ENCODE assay signal across 10 mouse cellular contexts in the genomic region with DNA sequence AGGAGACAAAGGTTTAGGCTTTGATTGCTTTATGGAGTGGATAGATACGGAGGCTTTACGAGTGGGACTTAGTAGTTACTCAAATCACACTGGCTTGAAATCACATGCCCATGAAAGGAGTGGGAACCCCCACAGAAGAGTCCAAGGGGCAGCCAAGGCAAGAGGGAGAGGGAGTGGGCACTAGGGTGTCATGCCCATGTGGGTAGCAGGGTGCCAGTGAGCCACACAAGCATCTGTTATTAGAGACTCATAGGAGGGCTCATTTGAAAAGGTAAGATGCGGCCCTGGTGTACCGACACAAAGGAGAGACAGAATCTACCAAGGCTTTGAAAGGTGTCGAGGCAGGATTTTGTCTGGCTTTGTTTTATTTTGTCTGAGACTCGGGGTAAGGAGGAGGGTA.
A peak's percentile ranks its signal among the peaks of the same experiment; 100 is the strongest.
DNase-seq lines count a peak whose midpoint lies in the region; ATAC-seq lines count a peak whose summit lies in the region.
"Had no signal": no experiment of that assay in that cellular context is flagged by ENCODE, and none has a peak within 500 bp of the region (broad histone marks: within the 10 kb centered on the region; RNA-seq: fewer than 3 reads in every experiment).

No protein-coding gene starts in this region.

- H3K4me3 ChIP-seq in heart, embryonic 14.5 days (ENCODE audit: control insufficient read depth in 1 of 2, insufficient read depth in 1 of 2, low read depth in 1 of 2, low read length in 2 of 2) = no peak overlapping the region
- 0 out of 2 replicates have a peak overlapping the region, but pooled peaks have one; percentile 8 for H3K4me3 ChIP-seq in brown adipose tissue, adult 24 weeks (ENCODE audit: insufficient read depth, low read depth, low read length)
- H3K4me3 ChIP-seq in forebrain, embryonic 16.5 days (replicated peaks; ENCODE audit: low read length) = peak overlapping the region; percentile 17
- H3K4me3 ChIP-seq in midbrain, embryonic 11.5 days (ENCODE audit: low read depth, low read length) = no peak overlapping the region
- H3K4me3 ChIP-seq: erythroblast, embryonic 14.5 days had no signal

- intact Hi-C loops in heart, postnatal 25 days (cut with DNase I) = no loop called here

- no peak overlapping the region for H3K9ac ChIP-seq in heart, embryonic 14.5 days (ENCODE audit: low read length)
- H3K9ac ChIP-seq in forebrain, embryonic 16.5 days (replicated peaks; ENCODE audit: low read depth, low read length) = peak overlapping the region; percentile 47
- H3K9ac ChIP-seq in midbrain, embryonic 11.5 days (ENCODE audit: low read length) = no peak overlapping the region

- H3K9me3 ChIP-seq in heart, embryonic 14.5 days (ENCODE audit: control insufficient read depth, low read length) = no peaks in the 10 kb centered on the region
- no peaks in the 10 kb centered on the region for H3K9me3 ChIP-seq in forebrain, embryonic 16.5 days (ENCODE audit: control insufficient read depth, low read length)
- no peaks in the 10 kb centered on the region for H3K9me3 ChIP-seq in midbrain, embryonic 11.5 days (ENCODE audit: control insufficient read depth, low read length)

- peaks cover 10 to 46% of the 10 kb centered on the region in 2 experiments for H3K4me1 ChIP-seq in heart, embryonic 14.5 days (ENCODE audit: control insufficient read depth in 2 of 2, insufficient read depth in 2 of 2, low read length in 2 of 2)
- H3K4me1 ChIP-seq in brown adipose tissue, adult 24 weeks (ENCODE audit: control insufficient read depth, insufficient read depth, insufficient read length, low read length) = peaks cover 31% of the 10 kb centered on the region
- H3K4me1 ChIP-seq in forebrain, embryonic 16.5 days (replicated peaks; ENCODE audit: control insufficient read depth, insufficient read depth, low read length) = peaks cover 46% of the 10 kb centered on the region
- H3K4me1 ChIP-seq in midbrain, embryonic 11.5 days (ENCODE audit: control insufficient read depth, insufficient read depth, low read length) = peaks cover 21% of the 10 kb centered on the region

- H3K27ac ChIP-seq in heart, embryonic 14.5 days (replicated peaks in 1 of 2; ENCODE audit: control insufficient read depth in 1 of 2, insufficient read depth in 1 of 2, low read depth in 2 of 2, low read length in 2 of 2) = no peak overlapping the region
- peak overlapping the region; percentile 23 for H3K27ac ChIP-seq in brown adipose tissue, adult 24 weeks (replicated peaks; ENCODE audit: low read depth, low read length)
- peak overlapping the region; percentile 13; the same call in 1 of the 2 replicates for H3K27ac ChIP-seq in forebrain, embryonic 16.5 days (ENCODE audit: low read length)
- no peak overlapping the region for H3K27ac ChIP-seq in midbrain, embryonic 11.5 days (ENCODE audit: low read depth, low read length)

- H3K27me3 ChIP-seq in heart, embryonic 14.5 days (ENCODE audit: control insufficient read depth, insufficient read depth, low read length) = no peaks in the 10 kb centered on the region
- H3K27me3 ChIP-seq in forebrain, embryonic 16.5 days (replicated peaks; ENCODE audit: control insufficient read depth, insufficient read depth, low read length) = no peaks in the 10 kb centered on the region
- H3K27me3 ChIP-seq in midbrain, embryonic 11.5 days (ENCODE audit: control insufficient read depth, insufficient read depth, low read length) = no peaks in the 10 kb centered on the region

- no peaks in the 10 kb centered on the region for H3K36me3 ChIP-seq in heart, embryonic 14.5 days (ENCODE audit: control insufficient read depth, insufficient read depth, low read length)
- H3K36me3 ChIP-seq in forebrain, embryonic 16.5 days (ENCODE audit: control insufficient read depth, insufficient read depth) = no peaks in the 10 kb centered on the region
- H3K36me3 ChIP-seq in midbrain, embryonic 11.5 days (ENCODE audit: control insufficient read depth, insufficient read depth, low read length) = no peaks in the 10 kb centered on the region

- no peak for ATAC-seq in heart, embryonic 14.5 days (ENCODE audit: insufficient number of reproducible peaks, insufficient read depth, low FRiP score, low read depth)
- no peak for ATAC-seq in forebrain, embryonic 16.5 days
- ATAC-seq in midbrain, embryonic 11.5 days (ENCODE audit: low FRiP score) = no peak

- H3K4me2 ChIP-seq in heart, embryonic 14.5 days (ENCODE audit: low read length) = peak overlapping the region; percentile 77
- H3K4me2 ChIP-seq in forebrain, embryonic 16.5 days (ENCODE audit: low read length) = peak overlapping the region; percentile 41
- H3K4me2 ChIP-seq in midbrain, embryonic 11.5 days = peak overlapping the region; percentile 15

- DNase-seq in heart, postnatal 25 days (ENCODE audit: low spot score) = no peak
- no peak for DNase-seq in midbrain, embryonic 11.5 days (ENCODE audit: low spot score, missing footprints)
- DNase-seq in natural killer cell, adult 2 months (ENCODE audit: low spot score in 2 of 2) = no peak
- DNase-seq in urinary bladder, adult 18-20 months (ENCODE audit: low spot score in 2 of 2) = no peak
- no peak for DNase-seq in thymus, adult 18-20 months
- DNase-seq: cerebellum, adult 18-20 months had no signal

- WGBS in heart, embryonic 14.5 days = 77% methylated on average over 6 of the region's 6 CpGs
- 11% methylated on average over 6 of the region's 6 CpGs for WGBS in forebrain, embryonic 16.5 days
- WGBS in midbrain, embryonic 11.5 days = 40% methylated on average over 6 of the region's 6 CpGs

Comparison
In these comparisons a context has a peak if more than half of its experiments do, and no peak if none do; other contexts are left out.
1. H3K27ac ChIP-seq: peak in brown adipose tissue, adult 24 weeks (single experiment) and forebrain, embryonic 16.5 days (single experiment); none in heart, embryonic 14.5 days (0 of 2) and midbrain, embryonic 11.5 days (single experiment).
2. H3K4me2 ChIP-seq: peak in every context shown above with its lines; median percentile 77 in heart, embryonic 14.5 days; 41 in forebrain, embryonic 16.5 days; 15 in midbrain, embryonic 11.5 days.
3. H3K4me3 ChIP-seq: peak in brown adipose tissue, adult 24 weeks (single experiment) and forebrain, embryonic 16.5 days (single experiment); none in heart, embryonic 14.5 days (0 of 2) and midbrain, embryonic 11.5 days (single experiment).